Mouse (Mus musculus): ENCODE measurements at regions not wholly inside any gene's neighbourhood (a gene's known extent, or its start where the extent isn't known, plus 50 kb on each side); places are given as distances from the start of the nearest gene placed in this dataset.

DNA sequence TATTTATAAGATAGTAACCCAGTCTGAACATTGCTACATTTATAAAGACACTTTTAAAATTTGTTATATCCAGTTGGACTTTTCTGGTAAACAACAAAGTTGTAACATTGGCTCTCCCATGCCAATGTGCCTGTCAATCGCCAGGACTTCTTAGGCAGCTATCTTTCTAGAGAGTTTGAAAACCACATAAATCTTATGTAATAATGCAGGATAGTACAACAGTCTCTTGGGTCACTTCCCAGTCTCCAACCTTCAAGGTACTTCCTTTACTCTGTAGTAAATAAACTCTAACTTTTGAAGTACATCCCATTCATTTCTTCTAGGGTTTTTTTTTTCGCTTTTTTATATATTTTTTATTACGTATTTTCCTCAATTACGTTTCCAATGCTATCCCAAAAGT, 570.0 kb upstream of the Klhl1 start:
- TF ChIP-seq CTCF (IDR thresholded peaks at IDR 0.05; ENCODE audit: low read depth, low read length) (no peak), POLR2A (IDR thresholded peaks at IDR 0.05; ENCODE audit: extremely low read depth, insufficient read depth, low read length) (no peak)

Data from liver, adult 2 months (tissue).